14 mouse cellular contexts compared by ENCODE assay signal in genomic region chr5:64063622-64064355, GRCm38 (mm10). TPM values are rescaled to one million over a fixed set of nuclear protein-coding genes. Genes with fewer than 3 reads are reported as not detected.
A peak's percentile ranks its signal among the peaks of the same experiment; 100 is the strongest.
DNase-seq lines count a peak whose midpoint lies in the region; ATAC-seq lines count a peak whose summit lies in the region.
"Had no signal": no experiment of that assay in that cellular context is flagged by ENCODE, and none has a peak within 500 bp of the region (broad histone marks: within the 10 kb centered on the region; RNA-seq: fewer than 3 reads in every experiment).

No protein-coding gene starts in this region.

- WGBS in heart, embryonic 16.5 days, result 45% methylated on average over 11 of the region's 11 CpGs
- 86% methylated on average over 11 of the region's 11 CpGs for WGBS in hindbrain, embryonic 16.5 days

- no peak overlapping the region for H3K27ac ChIP-seq in heart, embryonic 16.5 days (ENCODE audit: low read length)
- no peak overlapping the region for H3K27ac ChIP-seq in hindbrain, embryonic 16.5 days (ENCODE audit: low read depth, low read length)
- H3K27ac ChIP-seq: liver, embryonic 12.5 days; midbrain, embryonic 10.5 days; stomach, postnatal 0 days had no signal

- H3K9me3 ChIP-seq in heart, embryonic 16.5 days (replicated peaks; ENCODE audit: control insufficient read depth, low read length), result peaks cover 3% of the 10 kb centered on the region; the same call in 1 of the 2 replicates
- H3K9me3 ChIP-seq in hindbrain, embryonic 16.5 days (ENCODE audit: control insufficient read depth, low read length), result no peaks in the 10 kb centered on the region
- H3K9me3 ChIP-seq: liver, embryonic 12.5 days; midbrain, embryonic 10.5 days had no signal

- no peak overlapping the region for H3K9ac ChIP-seq in heart, embryonic 16.5 days (ENCODE audit: low read length)
- H3K9ac ChIP-seq in hindbrain, embryonic 16.5 days (ENCODE audit: low read depth, low read length), result no peak overlapping the region
- H3K9ac ChIP-seq: liver, embryonic 12.5 days had no signal

- DNase-seq in adrenal gland, adult 8-10 months, result peak; percentile 20
- DNase-seq in adrenal gland, adult 18-20 months (ENCODE audit: low spot score in 2 of 2), result no peak
- no peak for DNase-seq in heart, adult 9 months (ENCODE audit: low spot score in 2 of 2)
- peak; percentile 21 to 78 for DNase-seq in left cerebral cortex, postnatal 14 days (ENCODE audit: low spot score in 2 of 2)
- no peak for DNase-seq in left cerebral cortex, postnatal 4 days
- DNase-seq in adrenal gland, postnatal 36 days, result peak; percentile 27 to 30
- DNase-seq: cerebellum, adult 9-11 months; thymus, postnatal 4 days had no signal

- intact Hi-C loops in left cerebral cortex, postnatal 14 days (cut with DNase I), result no loop called here
- intact Hi-C loops in left cerebral cortex, postnatal 4 days (cut with DNase I), result no loop called here

- no peak overlapping the region for H3K4me3 ChIP-seq in heart, embryonic 16.5 days (ENCODE audit: low read length)
- H3K4me3 ChIP-seq in hindbrain, embryonic 16.5 days (ENCODE audit: low read length), result no peak overlapping the region
- H3K4me3 ChIP-seq: liver, embryonic 12.5 days; midbrain, embryonic 10.5 days had no signal

- H3K36me3 ChIP-seq in heart, embryonic 16.5 days (ENCODE audit: control insufficient read depth, insufficient read depth), result no peaks in the 10 kb centered on the region
- H3K36me3 ChIP-seq in hindbrain, embryonic 16.5 days (ENCODE audit: control insufficient read depth, insufficient read depth, low read length), result no peaks in the 10 kb centered on the region
- H3K36me3 ChIP-seq: liver, embryonic 12.5 days; midbrain, embryonic 10.5 days had no signal

- H3K4me1 ChIP-seq in heart, embryonic 16.5 days (ENCODE audit: control insufficient read depth, insufficient read depth, low read length), result peaks cover 5% of the 10 kb centered on the region; the same call in 1 of the 2 replicates
- H3K4me1 ChIP-seq in hindbrain, embryonic 16.5 days (ENCODE audit: control insufficient read depth, insufficient read depth, low read depth, low read length), result no peaks in the 10 kb centered on the region
- H3K4me1 ChIP-seq: midbrain, embryonic 10.5 days had no signal

- H3K27me3 ChIP-seq in heart, embryonic 16.5 days (ENCODE audit: control insufficient read depth, insufficient read depth, low read length), result peaks cover 48% of the 10 kb centered on the region
- no peaks in the 10 kb centered on the region for H3K27me3 ChIP-seq in hindbrain, embryonic 16.5 days (replicated peaks; ENCODE audit: control insufficient read depth, insufficient read depth, low read length)
- H3K27me3 ChIP-seq: liver, embryonic 12.5 days had no signal

- peak overlapping the region; percentile 4; the same call in 1 of the 2 replicates for H3K4me2 ChIP-seq in heart, embryonic 16.5 days (ENCODE audit: low read depth, low read length)
- H3K4me2 ChIP-seq in hindbrain, embryonic 16.5 days (ENCODE audit: low read length), result no peak overlapping the region
- H3K4me2 ChIP-seq: liver, embryonic 12.5 days had no signal

- ATAC-seq in heart, embryonic 16.5 days (replicated peaks; ENCODE audit: extremely low read depth, insufficient read depth, low FRiP score), result no peak
- ATAC-seq in hindbrain, embryonic 16.5 days, result no peak
- ATAC-seq: intestine, postnatal 0 days; liver, embryonic 12.5 days had no signal

RNA-seq across cellular contexts. Expression of gene Pgm2, which starts 29.0 kb away (rescaled TPM):
- total RNA-seq in adrenal gland, adult 8-10 months (2022), result 10 to 100 TPM; 14.6 to 27.4 (median 20.5) TPM
- total RNA-seq in adrenal gland, adult 18-20 months (2021), result 10 to 100 TPM; 17.3 to 28.8 TPM
- 15.0 and 17.0 TPM in 2 replicates for polyA plus RNA-seq in heart, embryonic 16.5 days (2015; fragmentation: Nextera tagmentation; extraction: Ambion mirVana)
- total RNA-seq in left cerebral cortex, postnatal 14 days (2021), result 10 to 100 TPM; 10.9 to 11.3 TPM
- 10 to 100 TPM; 14.5 to 16.4 TPM for total RNA-seq in left cerebral cortex, postnatal 4 days (2021)
- total RNA-seq in adrenal gland, postnatal 36 days (2021), result 10 to 100 TPM; 17.8 to 25.3 TPM
- 18.8 and 18.9 TPM in 2 replicates for polyA plus RNA-seq in hindbrain, embryonic 16.5 days (2015; fragmentation: Nextera tagmentation; extraction: Ambion mirVana)

Comparison
In these comparisons a context has a peak if more than half of its experiments do, and no peak if none do; other contexts are left out.
1. DNase-seq: peak in adrenal gland, adult 8-10 months (single experiment), left cerebral cortex, postnatal 14 days (2 of 2) and adrenal gland, postnatal 36 days (2 of 2); none in adrenal gland, adult 18-20 months (0 of 2), heart, adult 9 months (0 of 2) and left cerebral cortex, postnatal 4 days (single experiment).